Mouse (Mus musculus) c-Kit-positive CD71-negative TER-119-negative erythroid progenitor cells, embryonic 14.5 days (primary cell): ENCODE data around the gene Hp1bp3.

Source experiments
- DNase-seq: peaks from one replicate; pipeline ENCODE4 v3.0.0-alpha.2; 2013; ENCODE audit warnings: low read depth

The Hp1bp3 gene

DNA sequence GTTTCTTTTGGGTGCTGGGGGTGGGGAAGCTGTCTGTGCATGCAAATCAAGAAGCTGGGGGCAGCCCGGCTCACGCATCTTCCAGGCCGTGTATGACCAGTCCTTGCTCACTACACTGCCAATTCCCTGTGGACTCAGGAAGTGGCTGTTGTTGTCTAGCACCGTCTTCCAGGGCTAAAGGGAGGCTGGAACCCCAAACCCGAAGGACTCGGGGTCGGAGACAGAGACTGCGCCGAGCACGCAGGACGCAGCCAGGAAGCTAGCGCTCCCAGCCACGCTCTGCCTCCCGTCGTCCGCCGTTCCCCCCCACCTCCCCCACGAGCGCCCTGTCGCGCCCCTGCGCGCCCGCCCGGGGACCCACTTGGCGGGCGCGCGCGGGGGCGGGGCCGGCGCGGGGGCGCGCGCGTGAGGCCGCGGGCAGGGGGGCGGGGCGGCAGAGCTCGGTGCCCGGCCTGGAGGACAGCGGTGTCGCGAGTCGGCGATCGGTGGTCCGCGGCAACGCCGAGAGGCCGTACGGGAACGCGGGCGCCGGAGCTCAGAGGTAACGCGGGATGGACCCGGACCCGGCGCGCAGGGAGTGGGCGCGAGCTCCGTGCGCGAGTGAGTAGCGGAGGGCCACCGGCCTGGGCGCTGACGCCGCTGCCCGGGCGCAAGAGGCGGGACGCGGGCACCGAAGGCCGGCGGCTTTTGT is at the start of gene Hp1bp3:
Hp1bp3 (plus strand) TSS at position 97 of the 691 bp plus-strand sequence.
- DNase-seq, result no peak

DNA sequence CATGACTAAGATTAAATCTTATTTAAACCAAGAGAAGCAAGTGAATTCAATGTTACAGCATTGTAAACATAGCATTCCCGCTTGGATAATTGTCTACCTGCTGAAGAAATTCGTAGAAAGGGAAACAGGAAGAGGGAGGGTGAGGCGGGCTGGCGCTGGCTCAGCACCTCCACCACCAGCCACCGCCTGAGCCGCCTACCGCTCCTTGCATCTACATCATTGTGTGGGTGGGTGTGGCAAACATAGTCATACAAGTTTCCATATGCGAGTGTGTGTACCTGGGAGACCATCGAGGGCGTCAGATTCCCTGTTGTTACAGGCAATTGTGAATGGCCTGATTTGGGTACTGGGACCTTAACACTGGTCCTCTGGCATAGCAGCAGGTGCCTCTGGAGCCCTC is 49.6 kb upstream of the Hp1bp3 start:
- no peak for DNase-seq

DNA sequence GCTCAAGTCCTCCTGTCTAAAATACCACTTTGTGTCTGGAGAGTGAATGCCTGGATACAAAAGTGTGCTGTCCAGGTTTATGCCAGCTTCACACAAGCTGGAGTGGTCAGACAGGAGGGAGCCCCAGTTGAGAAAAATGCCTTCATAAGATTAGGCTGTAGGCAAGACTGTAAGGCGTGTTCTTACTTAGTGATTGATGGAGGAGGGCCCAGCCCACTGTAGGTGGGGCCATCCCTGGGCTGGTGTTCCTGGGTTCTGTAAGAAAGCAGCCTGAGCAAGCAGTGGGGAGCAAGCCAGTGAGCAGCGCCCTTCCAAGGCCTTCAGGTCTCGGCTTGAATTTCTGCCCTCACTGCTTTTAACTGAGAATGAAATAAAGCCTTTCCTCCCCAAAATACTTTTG is 47.9 kb upstream of the Hp1bp3 start:
- DNase-seq, result no peak

DNA sequence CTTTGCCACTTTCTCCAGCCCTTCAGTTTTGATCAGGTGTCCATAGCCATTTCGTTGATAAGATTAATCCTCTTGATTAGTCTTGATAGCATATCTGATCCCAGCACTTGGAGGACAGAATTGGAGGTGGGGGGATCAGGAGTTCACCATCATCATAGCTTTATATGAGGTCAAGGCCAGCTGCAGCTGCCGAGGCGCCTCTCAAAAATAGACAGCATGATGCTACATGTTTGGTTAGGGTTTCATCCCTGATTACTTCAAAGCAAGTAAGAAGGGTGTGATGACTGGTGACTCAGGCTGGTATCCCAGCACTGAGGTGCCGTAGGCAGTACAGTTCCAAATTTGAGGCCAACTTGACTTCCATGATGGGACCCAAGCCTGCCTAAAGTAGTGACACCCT is 46.7 kb upstream of the Hp1bp3 start:
- no peak for DNase-seq

DNA sequence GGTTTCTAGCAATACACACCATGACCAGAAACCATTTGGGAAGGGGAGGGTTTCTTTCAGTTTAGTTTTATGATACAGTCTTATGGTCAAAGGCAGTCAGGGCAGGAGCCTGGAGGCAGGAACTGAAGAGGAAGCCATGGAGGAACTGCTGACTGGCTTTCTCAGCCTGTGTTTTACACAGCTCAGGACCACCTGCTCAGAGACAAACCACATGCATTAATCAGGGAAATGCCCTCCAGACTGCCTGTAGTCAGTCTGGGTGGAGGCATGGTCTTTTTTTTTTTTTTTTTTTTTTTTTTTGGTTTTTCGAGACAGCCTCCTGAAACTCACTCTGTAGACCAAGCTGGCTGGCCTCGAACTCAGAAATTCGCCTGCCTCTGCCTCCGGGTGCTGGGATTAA is 43.4 kb upstream of the Hp1bp3 start:
- no peak for DNase-seq

DNA sequence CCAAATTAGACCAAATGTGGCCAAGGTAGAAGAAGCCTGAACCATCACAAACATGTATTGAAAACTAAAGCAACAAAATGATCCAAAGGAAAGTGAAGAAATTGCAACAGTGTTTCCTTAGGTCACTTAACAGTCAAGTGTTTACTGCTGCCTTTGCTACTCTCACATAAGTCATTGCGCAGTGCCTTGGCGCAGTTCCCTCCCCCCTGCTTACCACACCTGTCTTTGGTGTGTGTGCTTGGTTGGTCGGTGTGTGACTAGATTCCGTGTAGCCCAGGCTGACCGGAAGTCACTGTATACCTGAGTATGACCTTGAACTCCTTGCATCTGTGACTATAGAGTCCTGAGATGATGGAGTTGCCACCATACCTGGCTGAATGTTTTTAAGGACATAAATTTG is 36.7 kb upstream of the Hp1bp3 start:
- no peak for DNase-seq

DNA sequence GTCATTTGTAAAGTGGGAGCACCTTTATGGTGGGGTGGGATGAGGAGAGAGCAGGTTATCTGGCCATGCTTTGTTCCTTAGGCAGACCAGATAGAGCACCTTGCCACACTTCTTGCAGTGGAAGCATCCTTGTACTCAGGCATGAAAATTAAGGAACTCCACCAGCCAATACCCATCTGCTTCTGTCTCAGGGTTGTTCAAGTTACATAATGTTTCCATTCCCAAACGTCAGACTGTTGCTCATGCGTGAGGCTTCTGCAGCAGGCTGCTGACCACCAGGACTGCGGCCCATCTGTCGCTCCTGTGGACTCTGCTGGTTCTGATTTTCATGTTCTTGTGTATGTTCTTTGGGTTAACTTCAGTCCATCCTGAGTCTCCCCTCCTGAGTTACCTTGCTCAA is 35.4 kb upstream of the Hp1bp3 start:
- no peak for DNase-seq

DNA sequence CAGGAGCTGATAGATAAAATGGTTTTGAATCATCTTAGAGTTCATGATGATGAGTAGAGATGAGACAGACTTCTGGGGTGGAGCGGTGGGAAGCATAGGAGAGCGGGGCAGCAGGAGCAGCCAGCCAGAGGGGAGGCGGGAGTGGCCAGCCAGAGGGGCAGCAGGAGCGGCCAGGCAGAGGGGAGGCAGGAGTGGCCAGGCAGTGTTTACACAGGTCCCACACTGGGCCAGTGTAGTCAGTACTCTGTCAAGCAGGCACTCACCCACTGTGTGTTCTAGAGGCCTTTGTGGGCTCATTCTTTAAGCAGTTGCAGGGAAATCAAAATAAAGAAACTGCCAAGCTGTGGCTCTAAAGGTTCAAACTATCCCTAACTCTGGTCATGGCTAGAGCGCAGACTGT is 32.0 kb upstream of the Hp1bp3 start:
- DNase-seq, result no peak

DNA sequence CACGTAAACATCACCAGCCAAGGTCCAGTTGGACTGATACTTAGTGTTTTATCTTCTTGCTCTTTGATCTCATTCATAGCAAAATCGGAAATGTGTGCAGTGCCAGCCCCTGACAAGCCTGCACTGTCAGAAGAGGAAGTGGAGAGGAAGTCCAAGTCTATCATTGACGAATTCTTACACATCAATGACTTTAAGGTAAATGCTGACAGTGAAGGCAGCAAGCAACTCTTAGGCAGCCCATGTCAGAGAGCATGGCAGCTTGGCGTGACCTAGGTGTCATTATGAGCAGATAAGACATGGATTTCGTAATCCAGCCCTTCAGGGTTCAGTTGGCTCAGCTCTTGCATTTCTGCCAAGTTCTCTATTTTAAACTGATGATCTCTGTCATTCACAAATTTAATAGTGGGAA is 31.5 kb upstream of the Hp1bp3 start:
- DNase-seq, result no peak

DNA sequence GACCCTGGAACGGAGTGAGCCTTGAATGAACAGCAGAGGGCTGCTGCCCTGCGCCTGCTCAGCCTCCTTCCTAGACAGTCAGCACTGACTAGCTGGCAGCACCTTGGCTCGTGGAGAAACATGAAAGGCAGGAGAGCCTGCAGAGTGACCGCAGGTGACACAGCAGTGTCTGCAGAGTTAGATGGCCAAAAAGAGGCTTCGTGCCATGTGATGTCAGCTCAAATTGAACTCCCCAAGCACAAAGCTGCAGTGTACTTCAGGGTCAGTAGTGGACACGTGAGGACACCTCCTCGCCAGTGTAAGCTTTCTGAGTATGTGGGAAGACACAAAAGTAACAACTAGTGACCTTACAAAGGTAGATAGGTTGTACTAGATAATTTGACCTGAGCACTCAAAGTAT is 30.1 kb upstream of the Hp1bp3 start:
- no peak for DNase-seq

DNA sequence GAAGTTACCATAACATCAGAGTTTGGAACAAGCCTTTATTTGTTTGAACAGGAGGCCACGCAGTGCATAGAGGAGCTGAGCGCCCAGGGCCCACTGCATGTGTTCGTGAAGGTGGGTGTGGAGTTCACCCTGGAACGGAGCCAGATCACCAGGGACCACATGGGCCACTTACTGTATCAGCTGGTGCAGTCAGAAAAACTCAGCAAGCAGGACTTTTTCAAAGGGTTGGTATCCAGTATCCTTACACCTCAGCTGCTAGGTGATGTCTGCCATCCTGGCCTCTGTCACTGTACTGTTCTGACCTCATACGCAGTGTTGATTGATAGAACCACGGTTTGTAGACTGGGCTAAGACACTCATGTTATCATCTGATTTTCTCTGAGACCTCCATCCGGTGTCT is 28.1 kb upstream of the Hp1bp3 start:
- DNase-seq, result no peak

DNA sequence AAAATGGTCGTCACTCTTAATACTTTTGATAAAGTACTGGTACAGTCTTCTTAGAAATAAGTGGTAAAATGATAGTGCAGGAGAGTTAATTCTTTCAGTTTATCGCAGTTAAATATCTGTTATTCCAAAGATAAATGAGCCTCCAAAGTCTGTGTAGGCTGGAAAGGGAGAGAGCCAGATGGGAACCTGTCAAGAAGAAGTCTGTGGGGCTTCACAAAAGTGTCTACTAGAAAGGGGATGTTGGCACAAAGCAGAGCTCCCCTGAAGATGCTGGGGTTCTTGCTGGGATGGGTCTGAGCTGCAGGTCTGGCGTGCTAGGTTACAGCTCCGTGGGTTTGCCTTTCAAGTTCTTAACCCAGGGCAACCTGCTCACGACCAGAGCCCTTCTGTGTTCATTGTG is 23.5 kb upstream of the Hp1bp3 start:
- no peak for DNase-seq

DNA sequence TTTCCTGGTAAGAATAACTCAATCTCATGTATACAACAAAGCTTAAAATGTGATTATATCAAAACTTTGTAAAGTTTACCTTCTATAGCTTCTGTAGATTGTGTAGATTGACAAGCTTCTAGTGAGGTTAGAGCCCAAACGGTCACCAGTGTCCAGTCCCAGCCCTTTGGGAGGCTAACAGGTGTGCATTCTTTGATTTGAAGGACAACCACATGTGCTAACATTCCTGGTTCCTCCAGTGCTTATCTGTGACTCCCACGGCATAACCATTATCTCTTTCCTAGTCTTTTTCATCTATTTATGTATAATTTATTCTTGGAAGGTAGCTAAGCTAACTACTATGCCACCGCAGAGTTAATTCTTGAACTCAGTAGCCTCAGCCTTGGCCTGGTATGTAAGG is 15.3 kb upstream of the Hp1bp3 start:
- DNase-seq, result no peak

DNA sequence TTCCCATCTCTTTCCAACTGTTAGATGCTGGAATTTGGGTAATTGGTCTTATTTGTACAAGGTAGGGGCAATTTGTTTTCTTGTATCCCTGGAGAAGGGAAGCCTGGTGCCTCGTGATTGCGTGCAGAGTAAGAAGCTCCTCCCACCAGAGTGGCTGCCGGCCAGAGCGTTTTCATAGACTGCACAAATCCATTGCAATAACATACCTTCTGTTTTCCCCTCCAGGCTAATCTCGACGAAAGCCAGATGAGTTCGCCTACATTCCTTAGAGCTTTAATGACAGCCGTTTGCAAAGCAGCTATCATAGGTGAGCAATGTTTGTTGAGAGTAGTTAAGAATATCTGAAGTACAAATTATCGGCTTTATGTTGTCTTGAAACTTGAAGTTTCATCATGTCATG is 14.4 kb upstream of the Hp1bp3 start:
- no peak for DNase-seq

DNA sequence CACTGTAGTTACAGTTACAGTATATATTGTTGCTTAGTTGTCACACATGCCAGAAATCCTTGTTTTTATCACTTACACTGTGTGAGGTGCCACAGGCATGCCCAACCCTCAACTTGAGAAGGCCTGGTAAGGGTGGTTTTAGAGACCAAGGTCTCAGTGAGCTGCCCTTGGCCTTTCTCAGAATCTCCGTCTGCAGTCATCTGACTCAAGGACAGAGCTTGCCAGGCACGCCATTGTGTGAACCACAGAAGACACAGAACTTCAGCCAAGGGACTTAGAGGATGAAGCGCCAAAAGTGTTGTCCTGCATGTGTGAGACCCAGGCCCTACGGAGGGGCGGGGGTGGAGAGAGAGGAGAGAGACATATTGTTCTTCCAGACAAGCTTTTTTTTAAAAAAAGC is 6.0 kb upstream of the Hp1bp3 start:
- DNase-seq, result no peak

DNA sequence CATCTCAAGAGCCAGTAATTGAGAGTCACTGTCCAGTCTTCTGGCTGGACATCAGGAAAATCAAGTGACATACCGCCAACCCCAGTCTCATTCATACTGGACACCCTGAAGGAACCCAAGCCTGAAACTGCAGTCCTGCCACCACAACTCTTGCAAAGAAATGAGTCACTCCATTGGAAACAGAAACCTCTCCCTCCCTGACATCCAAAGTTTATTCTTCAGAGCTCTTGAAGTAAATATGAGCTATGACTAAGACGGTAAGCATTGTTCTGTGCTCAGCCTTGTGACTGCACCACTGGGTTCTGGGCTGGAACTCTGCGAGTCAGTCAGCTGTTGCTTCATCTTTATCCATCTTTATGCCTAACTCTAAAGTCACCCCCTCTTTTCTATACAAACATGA is 2.2 kb upstream of the Hp1bp3 start:
- DNase-seq, result no peak

DNA sequence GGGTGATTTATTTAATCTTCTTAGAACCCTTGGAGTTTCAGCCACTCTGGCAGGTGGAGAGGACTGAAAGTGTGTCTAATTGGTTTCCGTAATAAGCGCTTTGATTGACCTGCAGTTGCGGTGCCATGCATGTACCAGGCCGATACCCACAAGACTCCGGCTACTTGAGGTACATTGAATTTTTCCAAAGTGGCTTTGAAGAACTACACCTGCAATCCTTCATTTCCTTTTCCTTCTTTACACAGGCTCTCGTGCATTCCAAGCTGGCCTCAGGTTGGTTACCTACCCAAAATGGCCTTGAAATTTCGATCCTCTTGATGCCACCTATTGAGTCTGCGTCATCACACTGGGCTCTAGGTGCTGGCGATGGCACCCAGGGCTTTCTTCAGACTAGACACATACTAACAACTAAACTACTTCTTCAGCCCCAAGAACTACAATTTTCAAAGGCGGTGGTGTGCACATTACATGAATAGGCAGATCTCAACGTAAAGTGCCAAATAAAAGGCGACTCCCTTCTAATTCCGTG is 361 bp upstream of the Hp1bp3 start:
- DNase-seq, result no peak

DNA sequence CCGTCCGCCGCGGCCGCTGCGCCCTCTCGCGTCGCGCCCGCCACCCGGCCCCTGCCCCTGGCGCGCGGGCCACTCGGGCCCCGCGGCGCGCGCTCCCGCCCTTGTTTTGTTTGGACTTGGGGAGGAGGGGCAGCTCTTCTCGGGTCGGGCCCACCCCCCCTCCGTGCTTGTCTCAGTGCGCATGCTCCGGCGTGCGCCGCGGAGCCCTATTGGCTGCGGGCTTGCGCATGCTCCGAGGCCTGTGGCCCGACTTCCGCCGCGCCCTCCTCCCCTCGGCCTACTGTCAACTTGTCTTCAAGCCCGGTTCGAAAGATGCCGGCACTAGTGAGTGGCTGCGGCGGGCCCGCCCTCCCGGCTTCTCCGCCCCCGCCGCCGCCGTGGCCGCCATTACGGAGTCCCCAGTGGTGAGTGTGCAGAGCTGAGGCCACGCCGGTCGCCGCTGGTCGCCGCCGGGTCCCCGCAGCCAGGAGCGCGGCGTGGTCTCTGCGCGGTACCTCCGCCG is 846 bp downstream of the Hp1bp3 start:
- peak; percentile 94 for DNase-seq

DNA sequence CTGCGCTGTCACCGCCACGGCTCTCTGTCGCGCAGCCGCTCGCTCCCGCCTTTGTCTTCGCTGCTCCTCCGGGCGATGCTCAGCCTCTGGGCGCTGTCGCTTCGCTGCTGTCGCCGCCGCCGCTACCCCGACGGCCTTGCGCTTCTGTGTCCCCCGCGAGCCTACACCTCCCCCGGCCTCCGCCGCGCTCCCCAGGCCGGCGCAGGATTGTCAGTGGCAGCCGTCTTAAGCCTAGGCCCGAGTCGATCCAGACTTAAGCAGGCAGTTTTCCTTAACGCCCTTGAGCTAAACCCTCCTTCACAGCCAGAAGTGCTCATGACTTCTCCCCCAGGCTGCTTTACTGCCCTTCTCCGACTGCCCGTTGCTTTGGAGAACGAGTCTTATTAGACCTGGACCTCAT is 1.3 kb downstream of the Hp1bp3 start:
- DNase-seq, result no peak

DNA sequence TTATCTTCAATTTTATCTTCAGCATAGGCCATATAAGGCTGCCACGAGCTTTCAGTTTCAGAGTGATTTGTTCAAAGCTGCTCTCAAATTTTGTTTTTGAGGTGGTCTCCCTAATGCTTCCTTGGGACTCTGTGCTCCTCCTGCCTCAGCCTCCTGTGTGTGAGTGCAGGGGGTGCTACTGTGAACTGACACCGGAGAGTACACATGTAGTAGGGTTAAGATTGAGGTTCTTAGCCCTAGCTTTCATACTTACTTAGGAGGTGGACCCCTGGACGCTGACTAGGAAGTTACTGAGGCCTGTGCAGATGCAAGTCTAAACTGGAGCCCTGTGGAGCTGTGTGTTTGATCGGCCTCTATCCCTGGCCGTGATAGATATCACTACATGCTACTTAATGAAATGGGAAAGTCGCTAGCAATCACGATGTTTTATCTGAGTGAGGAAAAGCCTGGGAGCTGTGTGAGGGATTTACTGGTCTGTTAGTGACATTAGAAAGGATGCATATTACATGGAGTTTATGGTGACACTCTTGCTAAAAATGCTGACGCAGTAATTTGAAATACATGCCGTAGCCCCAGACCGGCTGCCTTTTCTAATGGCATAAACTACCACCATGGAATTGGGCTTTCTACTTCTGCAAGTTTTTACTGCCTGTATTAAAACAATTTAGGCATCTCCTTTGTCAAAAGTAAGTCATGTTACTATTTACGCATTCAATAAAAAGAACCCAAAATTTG is 2.0 kb downstream of the Hp1bp3 start:
- no peak for DNase-seq

DNA sequence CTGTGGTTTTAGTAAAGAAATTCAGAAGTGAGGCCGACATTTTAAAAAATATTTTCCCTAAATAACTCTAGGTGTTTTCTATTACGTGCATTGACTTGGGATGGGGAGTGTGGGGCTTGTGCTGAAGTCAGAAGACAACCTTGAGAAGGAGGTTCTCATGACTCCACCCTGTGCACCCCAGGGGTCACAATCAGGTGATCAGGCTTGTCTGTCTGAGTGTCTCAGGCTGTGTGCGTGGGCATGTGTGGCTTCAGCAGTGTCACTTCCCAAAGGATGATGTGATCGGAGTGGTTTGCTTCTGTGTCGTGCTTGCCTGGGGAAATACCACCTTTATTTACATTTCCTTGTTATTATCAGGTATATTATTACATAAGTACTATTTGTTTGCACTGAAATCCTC is 3.2 kb downstream of the Hp1bp3 start:
- no peak for DNase-seq

DNA sequence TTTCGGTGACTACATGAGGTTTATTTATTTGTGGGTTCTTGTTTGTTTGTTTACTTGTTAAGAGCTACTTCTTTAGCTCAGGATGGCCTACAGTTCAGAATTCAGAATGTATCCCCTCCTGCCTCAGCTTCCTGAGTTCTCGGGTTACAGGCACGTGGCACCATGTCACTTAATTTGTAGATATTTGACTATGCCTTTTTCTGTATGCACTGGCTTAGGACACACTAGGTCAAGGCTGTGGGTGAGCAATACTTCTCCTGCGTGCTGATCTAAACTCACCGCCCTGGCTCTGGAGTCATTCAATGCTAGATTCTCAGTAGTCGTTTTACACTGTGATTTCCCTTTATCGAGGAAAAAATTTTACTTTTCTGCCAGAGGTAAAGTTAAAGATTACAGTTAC is 4.7 kb downstream of the Hp1bp3 start:
- DNase-seq, result no peak

DNA sequence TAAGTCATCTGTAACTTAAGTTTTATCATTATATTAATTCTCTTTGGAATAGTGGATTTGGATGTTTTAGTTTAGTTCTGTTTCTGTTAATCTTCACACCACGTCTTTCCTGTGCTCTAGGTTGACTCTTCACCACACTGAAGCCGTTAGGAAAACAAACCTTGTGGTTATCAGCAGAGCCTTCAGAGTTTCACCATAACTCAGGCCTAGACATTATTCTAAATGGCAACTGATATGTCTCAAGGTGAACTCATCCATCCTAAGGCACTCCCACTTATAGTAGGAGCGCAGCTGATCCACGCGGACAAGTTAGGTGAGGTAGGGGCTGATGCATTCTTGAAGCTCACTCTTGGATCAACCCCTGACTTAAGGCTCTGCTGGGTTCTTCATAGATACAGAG is 5.3 kb downstream of the Hp1bp3 start:
- no peak for DNase-seq

DNA sequence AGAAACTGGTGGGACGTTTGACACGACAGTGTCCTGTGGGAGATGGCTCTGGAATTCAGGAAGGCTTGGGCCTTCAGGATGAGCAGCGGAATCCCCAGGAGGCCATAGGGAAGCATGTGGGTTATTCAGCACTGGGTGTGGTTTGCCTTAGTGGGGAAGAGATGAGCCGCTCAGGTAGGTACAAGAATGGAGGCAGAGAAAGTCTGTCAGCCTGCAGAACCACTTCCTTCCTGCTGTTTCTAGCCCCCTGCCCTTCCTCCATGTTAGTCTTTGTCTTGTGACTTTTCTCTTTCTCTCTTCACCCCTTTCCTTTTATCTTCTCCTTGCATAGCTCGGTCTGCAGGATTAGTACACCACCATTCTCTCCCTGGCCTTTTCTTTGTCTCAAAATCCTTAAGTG is 6.3 kb downstream of the Hp1bp3 start:
- no peak for DNase-seq
